Mouse (Mus musculus) liver, embryonic 14 days (tissue): ENCODE measurements around the gene Tapbpl. TPM values are rescaled to one million over a fixed set of nuclear protein-coding genes. Genes with fewer than 3 reads are reported as not detected.

Source experiments
- polyA plus RNA-seq: library from polyadenylated mRNA; depleted of rRNA; stranded (reverse); fragments of >200 nt; gene quantifications from 2 replicates; pipeline ENCODE4 v1.2.3, GENCODE M21; 2012; rRNA removed

The Tapbpl gene
- polyA plus RNA-seq, result 4.1 and 4.3 TPM in 2 replicates

DNA sequence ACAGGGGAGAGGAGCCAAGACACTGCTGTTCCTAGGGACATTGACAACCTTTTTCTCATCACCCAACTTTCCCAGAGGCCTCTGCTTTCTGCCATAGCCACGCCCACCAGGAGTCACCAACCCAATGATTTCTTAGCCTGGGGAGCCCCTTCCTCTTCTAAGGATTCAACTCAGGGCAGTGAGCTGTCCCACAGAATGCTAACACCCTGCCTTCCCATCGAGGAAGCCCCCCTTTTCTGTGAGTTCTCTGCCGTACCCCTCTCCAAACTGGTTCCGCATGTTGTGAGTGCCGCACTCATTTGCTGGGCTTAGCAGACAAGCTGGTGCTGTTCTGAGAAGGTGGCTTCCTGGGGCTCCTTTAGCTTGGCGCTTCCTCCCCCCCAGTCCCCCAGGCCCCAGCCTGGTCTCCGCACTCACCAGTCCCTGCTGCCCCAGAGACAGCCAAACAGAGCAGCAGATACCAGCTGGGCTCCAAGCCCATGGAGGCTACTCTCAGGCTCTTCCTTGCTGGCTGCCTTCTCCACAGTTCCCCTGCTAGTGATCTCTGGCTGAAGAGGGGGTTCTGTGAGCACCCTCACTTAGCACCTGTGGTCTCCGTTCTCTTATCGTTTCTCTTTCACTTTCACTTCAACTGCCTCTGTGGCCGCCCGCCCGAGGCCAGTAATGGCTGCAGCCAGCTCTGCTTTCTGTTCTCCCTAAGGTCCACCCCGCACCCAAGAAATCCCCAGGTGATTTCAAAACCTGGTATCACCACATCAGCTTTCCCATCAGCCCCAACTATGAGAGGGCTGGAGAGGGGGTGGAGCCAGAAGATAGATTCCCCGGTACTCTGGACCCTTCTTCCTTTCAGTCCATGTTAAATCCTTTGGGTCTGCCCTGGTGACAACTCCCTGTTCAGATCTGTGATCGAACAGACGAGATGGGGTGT is at the start of gene Tapbpl:
Gene Tapbpl, minus strand, starts transcription at position 744 of the 928 bp plus-strand sequence.

DNA sequence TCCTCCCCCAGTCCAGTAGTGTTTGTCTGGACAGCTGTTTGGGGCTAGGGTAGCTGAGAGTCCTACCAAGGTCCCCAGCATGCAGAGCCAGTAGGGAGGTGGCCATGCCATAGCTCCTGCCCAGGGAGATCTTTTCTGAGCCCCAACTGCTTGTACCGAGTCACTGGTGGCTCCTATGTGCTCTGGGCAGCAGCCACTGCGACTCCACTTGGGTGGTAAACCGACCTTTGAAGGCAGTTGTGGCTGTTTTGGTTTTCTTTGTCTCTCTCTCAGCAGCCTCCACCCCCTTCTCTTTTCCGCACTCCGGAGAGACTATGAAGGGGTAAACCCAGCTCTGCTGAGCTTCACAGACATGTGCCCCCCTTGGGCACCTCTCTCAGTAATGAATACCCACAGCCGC is 5.1 kb upstream of the Tapbpl start, which contains the start of gene Cd27:
Gene Cd27, minus strand, starts transcription at position 229 of the 400 bp plus-strand sequence.

GRCm38 (mm10) chr6:125215148-125215954 is 16.3 kb downstream of the Tapbpl start, which contains the start of gene Vamp1:
Vamp1 (plus strand) TSS chr6:125215551.

GRCm38 (mm10) chr6:125191332-125192015 is 40.2 kb downstream of the Tapbpl start, which contains the start of the genes Ncapd2 and Mrpl51:
Ncapd2 (minus strand) TSS chr6:125191701.
Mrpl51 (plus strand) TSS chr6:125191801.

Other genes with a start within 250 kb of the Tapbpl start
- gene Pianp, start 235.2 kb downstream of the Tapbpl start, polyA plus RNA-seq, result 0.03 TPM in 2 replicates
- 18.1 and 21.6 TPM in 2 replicates for gene Zfp384, start 222.7 kb downstream of the Tapbpl start, polyA plus RNA-seq
- 16.7 and 18.7 TPM in 2 replicates for gene Ing4, start 192.1 kb downstream of the Tapbpl start, polyA plus RNA-seq
- 2.5 and 3.8 TPM in 2 replicates for gene Acrbp, start 182.2 kb downstream of the Tapbpl start, polyA plus RNA-seq
- 1.1 and 1.9 TPM in 2 replicates for gene Lpar5, start 163.9 kb downstream of the Tapbpl start, polyA plus RNA-seq
- 24.7 and 28.3 TPM in 2 replicates for gene Chd4, start 135.9 kb downstream of the Tapbpl start, polyA plus RNA-seq
- gene Nop2, start 100.0 kb downstream of the Tapbpl start, polyA plus RNA-seq, result 24.5 and 26.9 TPM in 2 replicates
- gene Iffo1, start 86.6 kb downstream of the Tapbpl start, polyA plus RNA-seq, result 5.8 and 6.3 TPM in 2 replicates
- gene Gapdh, start 65.4 kb downstream of the Tapbpl start, polyA plus RNA-seq, result 1,650 and 2,016 TPM in 2 replicates
- gene Ncapd2, start 40.2 kb downstream of the Tapbpl start, polyA plus RNA-seq, result 121 and 141 TPM in 2 replicates
- gene Mrpl51, start 40.1 kb downstream of the Tapbpl start, polyA plus RNA-seq, result 53.6 and 57.5 TPM in 2 replicates
- 3.4 and 3.6 TPM in 2 replicates for gene Vamp1, start 16.3 kb downstream of the Tapbpl start, polyA plus RNA-seq
- gene Cd27, start 5.2 kb upstream of the Tapbpl start, polyA plus RNA-seq, result 0.52 and 0.83 TPM in 2 replicates
- 0.03 TPM in 1 of 2 replicates, not detected in the other for gene Tuba3a, start 54.2 kb upstream of the Tapbpl start, polyA plus RNA-seq
- gene Ltbr, start 82.0 kb upstream of the Tapbpl start, polyA plus RNA-seq, result 10.4 and 14.8 TPM in 2 replicates
- gene Scnn1a, start 88.8 kb upstream of the Tapbpl start, polyA plus RNA-seq, result 0.24 and 0.32 TPM in 2 replicates
- gene Tnfrsf1a, start 117.5 kb upstream of the Tapbpl start, polyA plus RNA-seq, result 14.7 and 18.1 TPM in 2 replicates
- gene Plekhg6, start 148.9 kb upstream of the Tapbpl start, polyA plus RNA-seq, result 0.35 and 0.48 TPM in 2 replicates